Mouse (Mus musculus) limb, embryonic 12.5 days (tissue): ENCODE results near the gene Fitm2. TPM values are rescaled to one million over a fixed set of nuclear protein-coding genes. Genes with fewer than 3 reads are reported as not detected.

Experiments
- ATAC-seq: fragments of 200-750 bp; cut with Nextera tagmentation; 2 replicates; pipeline ENCODE4 v1.8.0; 2017; ENCODE audit warnings: low read depth, moderate TSS enrichment; ENCODE audit not compliant: insufficient number of reproducible peaks, insufficient read depth, low FRiP score, low TSS enrichment
- H3K27ac ChIP-seq: fragments of 300-500 bp; sonication (generic); 2 replicates; pipeline ENCODE4 v1.5.1; 2016; ENCODE audit warnings: mild to moderate bottlenecking, moderate library complexity
- H3K27me3 ChIP-seq: fragments of 300-500 bp; sonication (generic); 2 replicates; pipeline ENCODE4 v1.6.1; 2016; ENCODE audit warnings: mild to moderate bottlenecking, moderate library complexity
- H3K36me3 ChIP-seq: fragments of 300-500 bp; sonication (generic); 2 replicates; pipeline ENCODE4 v1.6.1; 2016; ENCODE audit warnings: mild to moderate bottlenecking, moderate library complexity
- H3K4me1 ChIP-seq: fragments of 300-500 bp; sonication (generic); replicated peaks from 2 replicates; pipeline ENCODE4 v1.6.1; 2016
- H3K4me2 ChIP-seq: fragments of 300-500 bp; sonication (generic); 2 replicates; pipeline ENCODE4 v1.6.1; 2016; ENCODE audit warnings: mild to moderate bottlenecking, moderate library complexity
- H3K4me3 ChIP-seq: fragments of 300-500 bp; sonication (generic); replicated peaks from 2 replicates; pipeline ENCODE4 v1.5.1; 2016; ENCODE audit warnings: mild to moderate bottlenecking
- H3K9ac ChIP-seq: fragments of 300-500 bp; sonication (generic); replicated peaks from 2 replicates; pipeline ENCODE4 v1.6.1; 2016; ENCODE audit warnings: mild to moderate bottlenecking, moderate library complexity
- H3K9me3 ChIP-seq: fragments of 300-500 bp; sonication (generic); 2 replicates; pipeline ENCODE4 v1.6.1; 2016; ENCODE audit warnings: mild to moderate bottlenecking, moderate library complexity
- WGBS: fragments of 180-500 bp; shearing (Covaris S2); methylation state at CpG from one replicate; pipeline ENCODE4 v1.1.7; 2016; 5-methylcytosine and 5-hydroxymethylcytosine counted together
- polyA plus RNA-seq: library from polyadenylated mRNA; unstranded; fragments of >200 nt; fragmentation: Nextera tagmentation; extraction: Ambion mirVana; gene quantifications from 2 replicates; pipeline ENCODE4 v1.2.1, GENCODE M21; 2016

The Fitm2 gene
- 10.2 TPM in 2 replicates for polyA plus RNA-seq

DNA sequence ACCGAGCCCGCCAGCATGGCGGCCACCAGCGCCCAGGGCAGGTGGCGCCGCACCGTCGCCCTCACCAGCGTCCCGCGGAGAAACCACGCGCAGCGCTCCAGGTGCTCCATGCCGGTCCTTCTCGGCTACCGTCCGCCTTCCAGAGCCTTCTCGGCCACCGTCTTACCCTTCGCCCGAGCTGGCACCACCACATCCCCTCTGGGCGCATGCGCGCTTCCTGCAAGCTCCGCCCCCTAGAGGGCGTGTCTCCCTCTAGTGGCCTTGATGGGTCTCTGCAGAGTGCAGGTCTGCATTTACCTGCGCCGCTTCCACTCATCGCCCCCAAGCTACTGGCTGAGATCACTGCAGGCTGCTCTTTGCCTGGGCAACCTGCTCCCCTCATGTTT, at the start of gene Fitm2:
Gene Fitm2, minus strand, starts transcription at position 164 of the 386 bp plus-strand sequence.
- peak within 1 kb of the TSS; percentile 81 for H3K4me2 ChIP-seq
- no peaks in the 10 kb centered on the region for H3K27me3 ChIP-seq
- no peaks in the 10 kb centered on the region for H3K9me3 ChIP-seq
- peak; percentile 92 for ATAC-seq
- under 1% methylated on average over 30 of the region's 30 CpGs for WGBS
- peak within 1 kb of the TSS; percentile 79 for H3K9ac ChIP-seq
- H3K4me1 ChIP-seq = peaks cover 10% of the 10 kb centered on the region
- H3K27ac ChIP-seq = no peak within 1 kb of the TSS
- peaks cover 24% of the 10 kb centered on the region for H3K36me3 ChIP-seq
- peak within 1 kb of the TSS; percentile 79 for H3K4me3 ChIP-seq

DNA sequence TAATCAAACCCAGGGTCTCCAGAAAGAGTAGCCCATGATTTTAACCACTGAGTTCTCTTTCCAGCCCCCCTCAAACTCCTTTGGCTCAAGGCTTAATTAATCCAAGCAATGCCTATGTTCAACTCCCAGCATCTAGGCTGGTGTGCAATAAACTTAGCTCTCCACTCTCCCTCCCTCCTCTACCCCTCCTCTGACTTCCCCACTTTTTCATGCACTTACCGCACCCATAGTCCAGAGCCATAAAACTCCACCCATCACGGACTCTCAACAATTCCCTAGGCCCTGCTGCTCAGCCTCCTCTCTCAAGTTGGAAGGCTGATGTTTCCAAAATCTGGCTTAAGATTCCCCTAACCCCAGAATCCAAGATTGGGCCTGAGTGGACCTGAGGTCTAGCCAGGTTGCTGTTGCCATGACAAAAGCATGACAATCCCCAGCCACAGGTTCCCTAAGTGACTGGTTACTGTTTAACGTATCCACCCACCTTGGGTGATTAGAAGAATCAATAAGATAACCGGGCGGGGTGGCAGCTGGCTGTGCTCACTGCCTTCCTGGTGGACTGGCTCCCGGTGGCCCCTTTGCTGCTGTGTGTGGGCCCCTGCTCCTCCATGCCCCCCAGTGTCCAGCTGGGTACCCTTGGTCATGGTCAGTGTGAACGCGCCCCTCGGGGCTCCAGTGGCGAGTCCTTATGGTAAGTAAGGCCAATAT, 34.0 kb upstream of the Fitm2 start, which contains the start of gene Hnf4a:
Gene Hnf4a, plus strand, starts transcription at position 509 of the 705 bp plus-strand sequence.
- H3K27me3 ChIP-seq = no peaks in the 10 kb centered on the region
- no peak within 1 kb of the TSS for H3K27ac ChIP-seq
- no peak within 1 kb of the TSS for H3K9ac ChIP-seq
- no peak for ATAC-seq
- no peak within 1 kb of the TSS for H3K4me3 ChIP-seq
- no peaks in the 10 kb centered on the region for H3K36me3 ChIP-seq
- 85% methylated on average over 10 of the region's 10 CpGs for WGBS
- no peak within 1 kb of the TSS for H3K4me2 ChIP-seq
- no peaks in the 10 kb centered on the region for H3K4me1 ChIP-seq
- no peaks in the 10 kb centered on the region for H3K9me3 ChIP-seq

DNA sequence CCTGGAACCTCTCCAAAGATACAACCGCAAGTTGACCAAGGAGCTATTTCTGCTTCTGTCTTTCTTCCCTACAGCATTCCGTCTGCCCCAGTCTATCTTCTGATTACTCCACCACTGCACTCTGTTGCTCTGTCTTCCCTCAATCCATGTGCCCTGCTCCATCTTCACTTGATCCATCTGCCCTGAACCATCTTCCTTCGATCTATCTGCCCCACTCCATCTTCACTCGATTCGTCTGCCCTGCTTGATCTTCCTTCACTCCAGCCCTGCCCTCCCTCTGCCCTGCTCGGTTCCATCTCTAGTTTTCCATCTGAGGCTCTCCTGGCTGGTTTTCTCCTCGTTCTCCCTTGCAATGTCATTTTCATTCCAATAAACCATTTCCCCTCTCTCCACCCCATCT, 30.8 kb upstream of the Fitm2 start:
- no peaks in the 10 kb centered on the region for H3K36me3 ChIP-seq
- no peak for ATAC-seq
- H3K4me1 ChIP-seq = no peaks in the 10 kb centered on the region
- no peaks in the 10 kb centered on the region for H3K9me3 ChIP-seq
- 76% methylated on average over 7 of the region's 7 CpGs for WGBS
- H3K9ac ChIP-seq = no peak overlapping the region
- H3K4me3 ChIP-seq = no peak overlapping the region
- H3K4me2 ChIP-seq = no peak overlapping the region
- H3K27ac ChIP-seq = no peak overlapping the region
- H3K27me3 ChIP-seq = no peaks in the 10 kb centered on the region; the same call in 1 of the 2 replicates

DNA sequence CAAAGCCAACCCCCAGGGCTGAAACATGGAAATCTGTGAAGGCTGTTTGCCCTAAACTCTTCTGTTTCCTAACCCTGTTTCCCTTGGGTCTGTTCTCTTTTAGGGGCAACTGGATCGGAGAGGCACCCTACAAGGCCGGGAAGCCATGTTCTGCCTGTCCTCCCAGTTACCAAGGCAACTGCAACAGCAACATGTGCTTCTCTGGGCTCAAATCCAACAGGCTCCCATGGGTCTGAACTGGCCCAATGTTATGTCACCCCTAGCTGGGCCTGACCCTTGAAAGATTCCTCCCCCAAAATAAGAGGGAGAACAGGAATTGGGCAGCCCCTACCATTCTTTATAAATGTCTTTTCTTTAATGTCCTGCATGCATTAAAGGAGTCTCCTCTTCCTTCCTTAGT, 29.8 kb upstream of the Fitm2 start:
- Histone ChIP-seq H3K4me1 (no peaks in the 10 kb centered on the region), H3K9ac (no peak overlapping the region), H3K4me3 (no peak overlapping the region), H3K4me2 (no peak overlapping the region), H3K9me3 (no peaks in the 10 kb centered on the region), H3K27me3 (no peaks in the 10 kb centered on the region; the same call in 1 of the 2 replicates), H3K27ac (no peak overlapping the region), H3K36me3 (no peaks in the 10 kb centered on the region)
- 72% methylated on average over 2 of the region's 2 CpGs for WGBS
- no peak for ATAC-seq

DNA sequence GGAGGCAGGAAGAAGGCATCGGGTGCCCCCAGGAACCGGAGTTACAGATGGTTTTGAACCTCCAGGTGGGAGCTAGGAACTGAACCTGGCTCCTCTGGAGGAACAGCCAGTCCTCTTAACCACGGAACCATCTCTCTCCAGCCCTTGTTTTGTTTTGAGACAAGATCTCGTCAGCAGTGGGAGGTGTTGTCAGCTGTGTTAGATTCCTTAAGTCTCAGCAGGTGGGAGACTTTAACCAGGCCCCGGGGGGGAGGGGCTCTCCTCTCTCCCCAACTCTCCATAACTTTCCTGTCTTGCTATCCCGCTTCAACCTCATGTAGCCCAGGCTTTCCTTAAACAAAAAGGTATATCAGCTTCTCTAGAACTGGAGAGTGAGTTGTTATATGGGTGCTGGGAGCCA, 22.0 kb upstream of the Fitm2 start:
- Histone ChIP-seq H3K27me3 (peaks cover 13% of the 10 kb centered on the region), H3K9me3 (no peaks in the 10 kb centered on the region), H3K4me2 (no peak overlapping the region), H3K4me1 (no peaks in the 10 kb centered on the region), H3K36me3 (no peaks in the 10 kb centered on the region), H3K9ac (no peak overlapping the region), H3K4me3 (no peak overlapping the region), H3K27ac (no peak overlapping the region)
- ATAC-seq = no peak
- 42% methylated on average over 6 of the region's 6 CpGs for WGBS

DNA sequence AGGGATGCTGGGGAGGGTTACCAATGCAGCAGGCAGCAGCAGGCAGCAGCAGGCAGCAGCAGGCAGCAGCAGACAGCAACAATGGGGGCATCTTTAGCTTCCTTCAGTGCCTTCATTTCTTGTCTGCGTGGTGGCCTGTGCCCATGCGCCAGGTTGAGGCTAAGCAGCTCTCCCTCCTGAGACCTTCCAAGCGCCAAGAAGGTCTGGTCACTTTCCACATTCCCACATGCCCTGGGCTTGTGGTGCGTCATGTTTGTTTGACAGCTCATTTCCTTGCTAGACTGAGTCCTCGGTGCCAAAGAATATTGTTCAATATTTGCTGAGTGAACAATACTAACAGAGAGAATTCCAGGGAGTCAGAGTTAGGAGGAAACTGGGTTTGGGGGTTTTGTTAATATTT, 21.5 kb upstream of the Fitm2 start:
- Histone ChIP-seq H3K27ac (no peak overlapping the region), H3K9ac (no peak overlapping the region), H3K9me3 (no peaks in the 10 kb centered on the region), H3K27me3 (peaks cover 13% of the 10 kb centered on the region), H3K36me3 (no peaks in the 10 kb centered on the region), H3K4me1 (no peaks in the 10 kb centered on the region), H3K4me2 (no peak overlapping the region), H3K4me3 (no peak overlapping the region)
- ATAC-seq = no peak
- 59% methylated on average over 5 of the region's 5 CpGs for WGBS

DNA sequence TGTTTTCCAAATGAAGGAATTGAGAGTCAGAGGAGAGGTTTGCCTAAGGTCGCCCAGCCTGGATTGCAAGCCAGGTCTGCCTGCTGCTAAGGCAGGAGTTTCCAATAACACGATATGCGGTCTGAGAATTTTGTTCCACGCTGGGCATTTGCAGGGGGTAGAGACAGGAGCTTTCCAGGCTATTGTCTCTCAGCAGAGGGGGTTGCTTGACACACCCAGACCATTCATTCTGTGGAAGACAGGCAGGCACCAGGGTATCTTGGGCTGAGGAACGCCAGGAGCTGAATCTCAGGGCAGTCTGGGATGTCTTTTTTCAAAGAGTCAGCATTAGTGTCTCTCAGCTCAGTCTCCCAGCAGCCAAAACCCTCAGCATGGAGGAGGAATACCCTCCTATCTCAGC, 20.6 kb upstream of the Fitm2 start:
- Histone ChIP-seq H3K9me3 (no peaks in the 10 kb centered on the region), H3K36me3 (no peaks in the 10 kb centered on the region), H3K9ac (no peak overlapping the region), H3K27me3 (peaks cover 13% of the 10 kb centered on the region), H3K27ac (no peak overlapping the region), H3K4me3 (no peak overlapping the region), H3K4me1 (no peaks in the 10 kb centered on the region), H3K4me2 (no peak overlapping the region)
- no peak for ATAC-seq
- WGBS = 47% methylated on average over 5 of the region's 5 CpGs

DNA sequence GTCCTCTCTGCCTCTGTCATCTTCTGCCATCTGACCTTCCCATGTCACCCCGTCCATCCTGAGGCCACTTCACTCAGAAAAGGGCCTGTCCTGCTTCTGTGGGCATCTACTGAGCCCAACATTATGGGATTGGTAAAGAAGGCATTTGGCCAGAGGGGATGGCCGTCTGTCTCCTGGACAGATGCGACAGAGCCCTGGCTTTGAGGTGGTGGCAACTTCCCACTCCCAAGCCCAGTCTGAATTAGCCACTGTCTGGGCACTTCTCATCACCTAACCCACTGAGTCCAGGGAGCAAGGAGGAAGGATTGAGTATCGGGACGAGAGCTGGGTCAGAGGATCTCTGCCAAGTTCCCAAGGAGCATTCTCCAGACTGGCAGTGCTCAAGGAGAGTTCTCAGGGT, 19.6 kb upstream of the Fitm2 start, which contains the start of gene R3hdml:
Gene R3hdml, plus strand, starts transcription at position 301 of the 400 bp plus-strand sequence.
- no peak within 1 kb of the TSS for H3K4me2 ChIP-seq
- H3K4me3 ChIP-seq = no peak within 1 kb of the TSS
- no peak within 1 kb of the TSS for H3K27ac ChIP-seq
- no peak for ATAC-seq
- WGBS = 74% methylated on average over 5 of the region's 5 CpGs
- H3K4me1 ChIP-seq = no peaks in the 10 kb centered on the region
- H3K27me3 ChIP-seq = peaks cover 13% of the 10 kb centered on the region
- H3K9ac ChIP-seq = no peak within 1 kb of the TSS
- no peaks in the 10 kb centered on the region for H3K36me3 ChIP-seq
- no peaks in the 10 kb centered on the region for H3K9me3 ChIP-seq

DNA sequence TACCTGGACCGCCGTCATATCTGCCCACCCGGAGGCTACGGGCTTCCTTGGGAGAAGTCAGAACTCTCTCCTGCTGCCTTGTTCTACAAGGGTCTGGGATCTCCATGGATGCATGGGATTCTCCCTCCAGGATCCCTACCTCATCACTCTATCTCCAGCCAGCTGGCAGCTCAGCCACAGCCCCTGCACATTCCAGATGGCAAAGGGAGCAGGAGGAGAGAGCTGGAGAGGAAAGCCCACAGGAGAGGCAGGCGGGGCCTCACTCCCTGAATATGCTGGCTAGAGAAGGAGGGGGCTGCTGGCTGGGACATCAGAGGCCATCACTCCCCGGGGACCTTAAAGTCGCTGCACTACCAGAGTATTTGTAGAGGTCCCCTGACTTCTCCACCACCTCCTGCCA, 18.9 kb upstream of the Fitm2 start:
- WGBS = 64% methylated on average over 7 of the region's 7 CpGs
- H3K4me2 ChIP-seq = no peak overlapping the region
- H3K9me3 ChIP-seq = no peaks in the 10 kb centered on the region
- peaks cover 13% of the 10 kb centered on the region for H3K27me3 ChIP-seq
- no peaks in the 10 kb centered on the region for H3K4me1 ChIP-seq
- no peak overlapping the region for H3K9ac ChIP-seq
- H3K4me3 ChIP-seq = no peak overlapping the region
- no peak overlapping the region for H3K27ac ChIP-seq
- ATAC-seq = no peak
- H3K36me3 ChIP-seq = no peaks in the 10 kb centered on the region

DNA sequence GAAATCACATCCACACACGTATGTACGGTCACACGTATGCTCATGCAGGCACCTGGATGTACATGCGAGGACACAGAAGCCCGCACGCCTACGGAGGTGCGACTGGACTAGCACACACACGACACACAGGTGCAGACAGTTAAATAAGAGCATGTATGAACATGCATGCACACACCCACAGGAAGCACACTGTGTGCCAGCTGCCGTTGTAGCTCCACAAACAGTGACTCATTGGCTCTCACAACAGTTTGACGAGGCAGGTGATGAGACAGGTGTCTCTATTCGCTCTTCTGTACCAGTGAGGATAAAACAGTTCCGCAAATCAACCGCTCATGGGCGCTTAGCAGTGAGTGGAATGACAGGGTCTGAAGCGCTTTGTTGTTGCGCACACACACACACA, 18.2 kb upstream of the Fitm2 start:
- 91% methylated on average over 17 of the region's 17 CpGs for WGBS
- Histone ChIP-seq H3K4me1 (no peaks in the 10 kb centered on the region), H3K27ac (no peak overlapping the region), H3K4me3 (no peak overlapping the region), H3K36me3 (no peaks in the 10 kb centered on the region), H3K9ac (no peak overlapping the region), H3K27me3 (peaks cover 13% of the 10 kb centered on the region), H3K9me3 (no peaks in the 10 kb centered on the region), H3K4me2 (no peak overlapping the region)
- no peak for ATAC-seq

DNA sequence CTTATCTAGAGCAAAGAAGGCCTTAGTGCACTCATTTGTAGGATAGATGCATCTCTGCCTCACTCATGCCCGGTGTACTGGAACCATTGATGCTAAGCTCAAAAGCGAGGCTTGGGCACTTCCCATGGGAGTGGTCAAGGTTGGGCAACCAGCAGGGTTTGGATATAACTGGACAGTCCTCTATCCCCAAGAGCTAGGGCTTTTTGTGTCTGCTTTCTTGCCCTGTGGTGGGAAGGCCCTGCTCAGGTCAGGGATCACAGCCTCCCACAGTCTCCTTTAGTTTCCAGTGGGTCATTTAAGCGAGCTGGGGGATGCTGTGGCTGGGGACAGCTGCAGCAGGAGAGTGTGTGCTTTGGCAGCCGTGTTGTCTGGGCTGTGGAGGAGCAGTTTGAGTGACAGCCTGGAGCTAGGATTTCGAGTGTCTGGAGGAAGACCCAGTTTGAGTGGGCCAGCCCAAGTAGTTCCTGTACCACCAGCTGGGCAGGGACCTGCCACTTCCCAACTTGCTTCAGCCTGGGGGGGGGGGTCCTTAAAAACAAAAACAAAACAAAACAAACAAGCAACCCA, 17.4 kb upstream of the Fitm2 start:
- no peak for ATAC-seq
- no peak overlapping the region for H3K27ac ChIP-seq
- 67% methylated on average over 5 of the region's 5 CpGs for WGBS

DNA sequence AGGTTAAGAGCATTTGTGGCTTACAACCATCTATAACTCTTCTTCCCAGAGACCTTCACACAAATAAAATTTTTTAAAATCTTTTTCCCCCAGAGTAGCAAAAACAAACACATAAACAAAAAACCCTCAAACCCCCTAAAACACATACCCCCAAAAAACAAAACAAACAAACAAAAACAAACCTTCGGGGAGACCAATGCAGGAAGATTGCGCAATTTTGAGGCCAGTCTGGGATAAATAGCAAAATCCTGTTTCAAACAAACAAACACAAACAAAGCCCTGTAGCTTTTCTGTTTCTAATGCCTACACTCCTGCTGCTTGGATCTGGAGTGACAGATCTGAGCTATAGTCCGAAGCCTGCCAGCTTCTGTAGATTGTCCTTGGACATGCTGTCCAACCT, 14.9 kb upstream of the Fitm2 start:
- 93% methylated on average over 3 of the region's 3 CpGs for WGBS
- ATAC-seq = no peak
- H3K4me2 ChIP-seq = no peak overlapping the region
- H3K27me3 ChIP-seq = peaks cover 7% of the 10 kb centered on the region
- no peak overlapping the region for H3K4me3 ChIP-seq
- no peaks in the 10 kb centered on the region for H3K9me3 ChIP-seq
- no peaks in the 10 kb centered on the region for H3K36me3 ChIP-seq
- H3K4me1 ChIP-seq = no peaks in the 10 kb centered on the region
- H3K27ac ChIP-seq = no peak overlapping the region
- no peak overlapping the region for H3K9ac ChIP-seq

More for the DNA sequence above, 17.4 kb upstream of the Fitm2 start:
- H3K4me2 ChIP-seq = no peak overlapping the region
- H3K4me3 ChIP-seq = no peak overlapping the region
- no peaks in the 10 kb centered on the region for H3K4me1 ChIP-seq
- no peak overlapping the region for H3K9ac ChIP-seq
- no peaks in the 10 kb centered on the region for H3K36me3 ChIP-seq
- peaks cover 13% of the 10 kb centered on the region for H3K27me3 ChIP-seq
- no peaks in the 10 kb centered on the region for H3K9me3 ChIP-seq
